Mouse (Mus musculus) small intestine, adult 2 months (tissue): ENCODE measurements around the gene Prkaa1. TPM values are rescaled to one million over a fixed set of nuclear protein-coding genes. Genes with fewer than 3 reads are reported as not detected.
A peak's percentile ranks its signal among the peaks of the same experiment; 100 is the strongest.

Source experiments
- H3K27ac ChIP-seq: fragments of 200-500 bp; 2 replicates; pipeline ENCODE4 v1.5.1; 2012; ENCODE audit warnings: low read depth, low read length, control low read depth, inconsistent platforms; ENCODE audit not compliant: insufficient read depth
- H3K27me3 ChIP-seq: fragments of 200-500 bp; 2 replicates; pipeline ENCODE4 v1.6.1; 2012; ENCODE audit warnings: mild to moderate bottlenecking, moderate library complexity, low read length, inconsistent platforms; ENCODE audit not compliant: control insufficient read depth, insufficient read depth
- H3K36me3 ChIP-seq: fragments of 200-500 bp; 2 replicates; pipeline ENCODE4 v1.6.1; 2012; ENCODE audit warnings: mild to moderate bottlenecking, low read length, control low read depth, inconsistent platforms; ENCODE audit not compliant: control insufficient read depth, insufficient read depth
- H3K4me1 ChIP-seq: fragments of 200-500 bp; 2 replicates; pipeline ENCODE4 v1.6.1; 2012; ENCODE audit warnings: low read length, inconsistent platforms, mixed read lengths; ENCODE audit not compliant: control insufficient read depth, insufficient read depth, insufficient read length
- H3K4me3 ChIP-seq: fragments of 200-500 bp; 2 replicates; pipeline ENCODE4 v1.5.1; 2012; ENCODE audit warnings: low read depth, mild to moderate bottlenecking, control low read depth, inconsistent platforms, low read length, moderate library complexity
- CTCF ChIP-seq: fragments of 200-500 bp; IDR thresholded peaks from 2 replicates; pipeline ENCODE4 v1.5.1; 2012; ENCODE audit warnings: low read depth, mild to moderate bottlenecking, control low read depth, inconsistent platforms, low read length, moderate library complexity, mixed read lengths; ENCODE audit not compliant: insufficient replicate concordance, insufficient read length; ENCODE audit errors: extremely low read depth
- POLR2A ChIP-seq: fragments of 200-500 bp; IDR thresholded peaks from 2 replicates; pipeline ENCODE4 v1.6.1; 2012; ENCODE audit warnings: low read depth, mild to moderate bottlenecking, control low read depth, inconsistent platforms, low read length, moderate library complexity
- WGBS: fragments of 180-500 bp; shearing (Covaris S2); methylation state at CpG from one replicate; pipeline ENCODE4 v1.1.7; 2018; 5-methylcytosine and 5-hydroxymethylcytosine counted together
- polyA plus RNA-seq: library from polyadenylated mRNA; depleted of rRNA; stranded (reverse); fragments of >200 nt; gene quantifications from 2 replicates; pipeline ENCODE4 v1.2.3, GENCODE M21; 2012; rRNA removed

Gene Prkaa1
- polyA plus RNA-seq: 0.55 and 1.1 TPM in 2 replicates

- Histone ChIP-seq H3K27ac (peak within 1 kb of the TSS; percentile 51; the same call in 1 of the 2 replicates), H3K36me3 (no peaks in the 10 kb centered on the region), H3K4me3 (peak within 1 kb of the TSS; percentile 97), H3K4me1 (peaks cover 5% of the 10 kb centered on the region; the same call in 1 of the 2 replicates), H3K27me3 (no peaks in the 10 kb centered on the region)
- TF ChIP-seq POLR2A (no peak; the same call in 1 of the 2 replicates), CTCF (peak; percentile 36; the same call in 1 of the 2 replicates)
- 2% methylated on average over 69 of the region's 80 CpGs for WGBS
These were observed at the start of gene Prkaa1 for GRCm38 (mm10) chr15:5143361-5144020. TSS of gene Prkaa1 (plus strand) at chr15:5143861.

GRCm38 (mm10) chr15:5095534-5096301 lies 47.9 kb upstream of the Prkaa1 start:
- Histone ChIP-seq H3K4me3 (no peak overlapping the region), H3K4me1 (no peaks in the 10 kb centered on the region), H3K27me3 (no peaks in the 10 kb centered on the region), H3K36me3 (peaks cover 14% of the 10 kb centered on the region), H3K27ac (no peak overlapping the region)
- WGBS: 75% methylated on average over 11 of the region's 11 CpGs
- TF ChIP-seq CTCF: no peak
- TF ChIP-seq POLR2A: no peak

GRCm38 (mm10) chr15:5097376-5097775 lies 46.3 kb upstream of the Prkaa1 start:
- no peak overlapping the region for H3K4me3 ChIP-seq
- H3K36me3 ChIP-seq: peaks cover 14% of the 10 kb centered on the region
- no peak overlapping the region for H3K27ac ChIP-seq
- TF ChIP-seq CTCF (no peak), POLR2A (no peak)
- no peaks in the 10 kb centered on the region for H3K4me1 ChIP-seq
- no peaks in the 10 kb centered on the region for H3K27me3 ChIP-seq
- WGBS: 95% methylated on average over 1 of the region's 1 CpGs

DNA sequence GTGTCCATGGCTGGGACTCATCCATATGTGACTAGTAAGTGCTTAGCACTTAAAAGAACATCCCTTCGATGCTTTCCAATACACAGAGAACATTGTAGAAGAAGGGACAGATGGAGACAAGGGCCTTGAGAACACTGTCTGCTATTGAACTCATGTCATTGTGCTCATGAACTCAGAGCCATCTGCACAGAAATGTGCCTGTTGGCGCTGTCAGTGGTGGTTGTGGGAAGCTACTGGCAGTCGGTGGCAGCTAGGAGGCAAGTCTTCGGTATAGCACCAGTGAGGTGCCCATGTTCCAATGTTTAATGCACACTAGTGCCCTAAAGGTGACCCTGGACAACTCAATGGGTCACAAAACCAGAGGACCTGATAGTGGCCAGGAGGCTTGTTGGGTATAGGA lies 41.3 kb upstream of the Prkaa1 start:
- Histone ChIP-seq H3K27ac (no peak overlapping the region), H3K27me3 (no peaks in the 10 kb centered on the region), H3K36me3 (peaks cover 23% of the 10 kb centered on the region), H3K4me3 (no peak overlapping the region), H3K4me1 (no peaks in the 10 kb centered on the region)
- TF ChIP-seq POLR2A: no peak
- TF ChIP-seq CTCF: no peak
- 94% methylated on average over 4 of the region's 4 CpGs for WGBS

- no peak overlapping the region for H3K27ac ChIP-seq
- no peaks in the 10 kb centered on the region for H3K4me1 ChIP-seq
- no peaks in the 10 kb centered on the region for H3K27me3 ChIP-seq
- H3K4me3 ChIP-seq: no peak overlapping the region
- H3K36me3 ChIP-seq: peaks cover 9% of the 10 kb centered on the region
- TF ChIP-seq CTCF: no peak
- no peak for TF ChIP-seq POLR2A
- 82% methylated on average over 6 of the region's 6 CpGs for WGBS
These were observed 37.8 kb upstream of the Prkaa1 start for GRCm38 (mm10) chr15:5105891-5106290.

DNA sequence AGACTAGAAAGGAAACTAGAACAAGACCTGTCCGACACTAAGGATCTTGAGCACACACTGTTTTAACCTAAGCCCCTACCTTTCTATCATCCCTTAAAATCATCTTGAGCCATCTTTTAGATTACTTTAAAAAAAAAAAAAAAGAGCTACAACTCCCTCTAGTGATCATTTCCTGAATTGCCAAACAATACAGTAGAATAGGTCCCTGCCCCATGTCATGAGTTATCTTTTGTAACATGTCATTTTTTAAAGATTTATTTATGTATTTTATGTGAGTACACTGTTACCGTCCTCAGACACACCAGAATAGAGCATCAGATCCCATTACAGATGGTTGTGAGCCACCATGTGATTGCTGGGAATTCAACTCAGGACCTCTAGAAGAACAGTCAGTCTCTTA lies 37.4 kb upstream of the Prkaa1 start:
- H3K4me3 ChIP-seq: no peak overlapping the region
- WGBS: 49% methylated on average over 2 of the region's 2 CpGs

GRCm38 (mm10) chr15:5107686-5108654 lies 35.7 kb upstream of the Prkaa1 start, which contains the start of gene Card6:
TSS of gene Card6 (minus strand) at chr15:5108539.
- Histone ChIP-seq H3K36me3 (peaks cover 9% of the 10 kb centered on the region), H3K27ac (peak within 1 kb of the TSS; percentile 87), H3K4me1 (no peaks in the 10 kb centered on the region), H3K27me3 (no peaks in the 10 kb centered on the region), H3K4me3 (peak within 1 kb of the TSS; percentile 70)
- TF ChIP-seq POLR2A (no peak), CTCF (no peak)
- WGBS: 39% methylated on average over 21 of the region's 21 CpGs

More for the DNA sequence above, 37.4 kb upstream of the Prkaa1 start:
- no peaks in the 10 kb centered on the region for H3K27me3 ChIP-seq
- no peak overlapping the region for H3K27ac ChIP-seq
- peaks cover 9% of the 10 kb centered on the region for H3K36me3 ChIP-seq
- TF ChIP-seq CTCF (no peak), POLR2A (no peak)
- no peaks in the 10 kb centered on the region for H3K4me1 ChIP-seq
